Mouse (Mus musculus): ENCODE results near the gene Syndig1. TPM values are rescaled to one million over a fixed set of nuclear protein-coding genes. Genes with fewer than 3 reads are reported as not detected.

Gene Syndig1
- polyA plus RNA-seq, 1 experiment: 0.12 TPM

DNA sequence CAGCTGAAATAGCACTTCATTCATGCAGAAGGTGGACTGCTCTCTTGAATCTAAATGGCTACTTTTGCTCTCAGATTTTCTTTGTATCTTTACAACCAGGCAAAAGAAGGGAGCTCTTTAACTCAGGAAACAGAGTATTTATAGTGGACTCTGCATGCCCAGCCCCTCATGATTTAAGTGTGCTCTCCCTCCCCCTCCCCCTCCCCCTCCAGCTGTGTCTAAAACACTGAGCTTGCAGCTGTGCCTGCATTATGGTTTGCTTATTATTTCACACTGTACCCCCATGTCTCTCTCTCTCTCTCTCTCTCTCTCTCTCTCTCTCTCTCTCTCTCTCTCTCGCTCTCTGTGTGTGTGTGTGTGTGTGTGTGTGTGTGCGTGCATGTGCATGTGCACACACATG lies 168.6 kb downstream of the Syndig1 start:
- Histone ChIP-seq H3K4me1 (ENCODE audit: control insufficient read depth, insufficient read depth, low read length) (no peaks in the 10 kb centered on the region), H3K27ac (ENCODE audit: control insufficient read depth, insufficient read depth, low read depth, low read length) (no peak overlapping the region), H3K27me3 (ENCODE audit: control insufficient read depth, insufficient read depth, low read length) (no peaks in the 10 kb centered on the region), H3K36me3 (ENCODE audit: control insufficient read depth, insufficient read depth, low read length) (no peaks in the 10 kb centered on the region), H3K4me3 (ENCODE audit: control insufficient read depth, low read depth, low read length) (no peak overlapping the region)
- no peak for TF ChIP-seq POLR2A (IDR thresholded peaks at IDR 0.05; ENCODE audit: control insufficient read depth, low read depth, low read length)
- no peak for TF ChIP-seq CTCF (IDR thresholded peaks at IDR 0.05; ENCODE audit: control insufficient read depth, insufficient read depth, insufficient replicate concordance, low read depth, low read length)

DNA sequence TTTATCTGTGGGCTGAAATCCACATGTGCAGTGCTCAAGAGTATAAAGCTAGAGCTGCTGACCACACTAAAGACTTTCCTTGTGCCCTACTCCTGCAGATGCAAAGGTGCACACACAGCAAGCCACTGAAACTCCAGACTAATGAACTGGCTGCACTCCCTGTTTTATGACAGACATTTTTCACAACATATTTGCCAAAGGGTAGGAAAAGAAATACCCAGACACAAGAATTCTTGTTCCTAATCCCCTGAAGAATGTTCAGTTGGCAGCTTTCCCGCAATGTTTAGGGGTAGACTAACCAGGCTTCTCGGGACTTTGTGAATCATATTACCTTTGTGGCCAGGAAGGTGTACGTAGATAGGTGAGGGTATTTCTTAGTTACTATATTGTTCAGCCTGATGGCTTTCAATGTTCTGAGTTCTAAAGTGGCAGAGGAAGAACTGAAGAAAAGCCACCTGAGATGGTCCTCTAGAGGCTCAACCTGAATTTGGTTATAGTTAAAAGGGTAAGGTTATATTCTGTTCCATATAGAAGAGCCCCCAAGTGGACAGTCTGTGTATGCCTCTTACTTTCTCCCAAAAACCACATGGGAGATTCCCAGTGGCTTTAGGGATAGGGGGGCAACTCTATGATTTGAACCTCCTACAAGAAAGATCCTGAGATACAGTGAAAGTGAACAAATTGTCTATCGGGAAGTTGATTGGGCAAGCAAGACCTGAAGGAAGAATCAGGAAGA lies 169.5 kb downstream of the Syndig1 start:
- no peaks in the 10 kb centered on the region for H3K4me1 ChIP-seq (ENCODE audit: control insufficient read depth, insufficient read depth, low read length)
- TF ChIP-seq CTCF (IDR thresholded peaks at IDR 0.05; ENCODE audit: control insufficient read depth, insufficient read depth, insufficient replicate concordance, low read depth, low read length) (no peak), POLR2A (IDR thresholded peaks at IDR 0.05; ENCODE audit: control insufficient read depth, low read depth, low read length) (no peak)
- no peaks in the 10 kb centered on the region for H3K27me3 ChIP-seq (ENCODE audit: control insufficient read depth, insufficient read depth, low read length)
- no peaks in the 10 kb centered on the region for H3K36me3 ChIP-seq (ENCODE audit: control insufficient read depth, insufficient read depth, low read length)
- H3K27ac ChIP-seq (ENCODE audit: control insufficient read depth, insufficient read depth, low read depth, low read length): no peak overlapping the region
- no peak overlapping the region for H3K4me3 ChIP-seq (ENCODE audit: control insufficient read depth, low read depth, low read length)

DNA sequence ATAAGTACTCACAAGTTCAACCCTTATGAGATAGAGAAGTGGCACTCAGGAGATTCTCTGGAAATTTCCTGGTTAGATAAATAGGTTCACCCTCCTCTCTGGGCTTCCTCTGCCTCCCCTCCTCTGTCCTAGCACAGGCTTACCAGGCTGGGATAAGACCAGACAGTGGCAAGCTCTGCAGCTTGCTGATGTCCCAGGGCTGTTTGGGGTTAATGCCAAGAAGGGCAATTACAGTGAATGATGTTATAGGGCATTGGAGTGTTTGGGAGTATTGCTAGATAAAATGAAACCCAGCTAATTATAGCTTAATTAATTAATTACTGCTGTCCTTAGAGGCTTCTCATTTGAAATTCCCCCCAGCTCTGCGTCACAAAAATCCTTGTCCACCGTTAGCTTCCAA lies 171.6 kb downstream of the Syndig1 start:
- Histone ChIP-seq H3K4me3 (ENCODE audit: control insufficient read depth, low read depth, low read length) (no peak overlapping the region), H3K4me1 (ENCODE audit: control insufficient read depth, insufficient read depth, low read length) (no peaks in the 10 kb centered on the region), H3K27me3 (ENCODE audit: control insufficient read depth, insufficient read depth, low read length) (no peaks in the 10 kb centered on the region), H3K36me3 (ENCODE audit: control insufficient read depth, insufficient read depth, low read length) (no peaks in the 10 kb centered on the region), H3K27ac (ENCODE audit: control insufficient read depth, insufficient read depth, low read depth, low read length) (no peak overlapping the region)
- no peak for TF ChIP-seq POLR2A (IDR thresholded peaks at IDR 0.05; ENCODE audit: control insufficient read depth, low read depth, low read length)
- TF ChIP-seq CTCF (IDR thresholded peaks at IDR 0.05; ENCODE audit: control insufficient read depth, insufficient read depth, insufficient replicate concordance, low read depth, low read length): no peak

DNA sequence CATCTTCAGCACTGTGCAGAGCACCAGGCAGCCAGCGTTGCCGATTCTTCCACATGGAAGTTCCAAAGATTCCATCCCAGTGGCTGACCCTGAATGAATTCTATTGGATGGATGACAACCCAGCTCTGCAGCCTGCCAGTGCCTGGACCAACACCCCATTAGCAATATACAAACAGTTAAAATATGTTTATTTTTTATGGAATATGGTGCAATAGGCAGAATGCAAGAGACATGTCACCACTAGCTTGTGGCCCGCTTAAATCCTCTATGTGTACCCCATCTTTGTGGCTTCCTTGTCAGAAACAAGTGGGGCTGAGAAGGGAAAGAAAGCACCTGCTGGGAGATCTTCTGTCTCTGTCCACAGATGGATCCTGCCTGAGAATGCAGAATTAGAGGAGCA lies 174.5 kb downstream of the Syndig1 start:
- TF ChIP-seq CTCF (IDR thresholded peaks at IDR 0.05; ENCODE audit: control insufficient read depth, insufficient read depth, insufficient replicate concordance, low read depth, low read length): no peak
- no peak for TF ChIP-seq POLR2A (IDR thresholded peaks at IDR 0.05; ENCODE audit: control insufficient read depth, low read depth, low read length)
- H3K36me3 ChIP-seq (ENCODE audit: control insufficient read depth, insufficient read depth, low read length): no peaks in the 10 kb centered on the region
- no peaks in the 10 kb centered on the region for H3K27me3 ChIP-seq (ENCODE audit: control insufficient read depth, insufficient read depth, low read length)
- H3K27ac ChIP-seq (ENCODE audit: control insufficient read depth, insufficient read depth, low read depth, low read length): no peak overlapping the region
- no peak overlapping the region for H3K4me3 ChIP-seq (ENCODE audit: control insufficient read depth, low read depth, low read length)
- no peaks in the 10 kb centered on the region for H3K4me1 ChIP-seq (ENCODE audit: control insufficient read depth, insufficient read depth, low read length)

DNA sequence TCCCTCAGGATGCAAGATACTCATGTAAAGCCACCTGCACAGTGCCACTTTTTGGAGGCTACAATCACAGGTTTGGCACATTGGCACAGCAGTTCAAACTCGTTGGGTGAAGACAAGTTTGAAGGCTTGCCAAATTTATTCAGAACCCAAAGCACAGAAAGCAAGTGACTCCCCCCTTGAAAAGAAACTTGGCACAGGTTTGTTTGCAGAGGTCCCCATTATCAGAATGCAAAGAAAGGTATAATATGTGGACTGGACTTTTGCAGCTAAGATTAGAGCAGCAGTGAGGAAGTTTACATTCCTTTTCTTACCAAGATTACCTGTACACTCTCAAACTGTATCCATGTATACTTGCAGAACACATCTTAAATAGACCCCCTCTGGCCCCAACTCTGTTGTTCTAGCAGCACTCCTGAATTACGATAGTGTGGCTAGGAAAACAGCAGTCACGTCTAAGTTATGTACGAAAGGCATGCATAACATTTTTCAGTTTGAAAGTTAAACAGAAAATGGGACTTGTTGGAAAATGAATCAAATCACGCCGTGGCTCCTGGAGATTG lies 183.9 kb downstream of the Syndig1 start:
- H3K4me1 ChIP-seq (ENCODE audit: control insufficient read depth, insufficient read depth, low read length): no peaks in the 10 kb centered on the region
- no peak overlapping the region for H3K27ac ChIP-seq (ENCODE audit: control insufficient read depth, insufficient read depth, low read depth, low read length)
- no peaks in the 10 kb centered on the region for H3K27me3 ChIP-seq (ENCODE audit: control insufficient read depth, insufficient read depth, low read length)
- H3K36me3 ChIP-seq (ENCODE audit: control insufficient read depth, insufficient read depth, low read length): no peaks in the 10 kb centered on the region
- TF ChIP-seq CTCF (IDR thresholded peaks at IDR 0.05; ENCODE audit: control insufficient read depth, insufficient read depth, insufficient replicate concordance, low read depth, low read length) (no peak), POLR2A (IDR thresholded peaks at IDR 0.05; ENCODE audit: control insufficient read depth, low read depth, low read length) (no peak)
- no peak overlapping the region for H3K4me3 ChIP-seq (ENCODE audit: control insufficient read depth, low read depth, low read length)

DNA sequence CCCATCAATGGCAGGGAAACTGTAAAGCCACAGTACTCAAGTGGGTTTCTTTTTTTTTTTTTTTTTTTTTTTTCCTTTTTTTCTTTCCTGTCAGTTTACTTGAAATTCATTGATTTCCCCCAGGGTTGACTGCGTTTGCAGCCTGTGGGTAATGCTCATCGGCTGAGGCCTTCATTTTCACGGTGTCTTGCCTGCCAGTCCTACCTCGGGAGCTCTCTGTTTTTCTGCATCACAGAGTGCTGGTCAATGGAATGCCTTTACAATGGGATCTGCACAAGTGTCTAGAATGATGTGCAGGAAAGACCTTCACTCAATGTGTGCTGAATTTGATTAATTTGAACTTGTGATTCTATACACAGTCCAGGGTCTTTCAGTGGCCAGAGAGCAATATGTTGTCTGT lies 184.8 kb downstream of the Syndig1 start:
- H3K27me3 ChIP-seq (ENCODE audit: control insufficient read depth, insufficient read depth, low read length): no peaks in the 10 kb centered on the region
- TF ChIP-seq POLR2A (IDR thresholded peaks at IDR 0.05; ENCODE audit: control insufficient read depth, low read depth, low read length) (no peak), CTCF (IDR thresholded peaks at IDR 0.05; ENCODE audit: control insufficient read depth, insufficient read depth, insufficient replicate concordance, low read depth, low read length) (no peak)
- H3K4me3 ChIP-seq (ENCODE audit: control insufficient read depth, low read depth, low read length): no peak overlapping the region
- no peaks in the 10 kb centered on the region for H3K4me1 ChIP-seq (ENCODE audit: control insufficient read depth, insufficient read depth, low read length)
- no peaks in the 10 kb centered on the region for H3K36me3 ChIP-seq (ENCODE audit: control insufficient read depth, insufficient read depth, low read length)
- no peak overlapping the region for H3K27ac ChIP-seq (ENCODE audit: control insufficient read depth, insufficient read depth, low read depth, low read length)

DNA sequence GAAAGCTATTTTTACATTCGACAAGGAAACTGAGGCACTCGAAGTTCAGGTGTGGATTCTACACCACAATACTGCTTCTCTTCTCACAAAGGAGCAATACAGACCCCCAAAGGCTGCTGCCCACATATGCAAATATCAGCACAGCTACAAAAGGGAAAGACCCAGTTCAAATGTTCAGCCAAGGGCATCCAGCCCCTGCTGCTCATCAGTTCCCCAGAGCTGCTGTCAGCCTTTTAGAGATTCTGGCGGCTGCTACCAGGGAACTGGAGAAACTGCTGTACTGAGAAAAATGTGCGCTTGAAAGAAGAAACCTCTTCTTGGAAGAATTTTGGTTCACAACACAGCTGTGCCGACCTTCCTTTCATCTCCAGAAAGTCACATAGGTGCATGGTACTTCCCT lies 187.3 kb downstream of the Syndig1 start:
- no peaks in the 10 kb centered on the region for H3K36me3 ChIP-seq (ENCODE audit: control insufficient read depth, insufficient read depth, low read length)
- no peak overlapping the region for H3K27ac ChIP-seq (ENCODE audit: control insufficient read depth, insufficient read depth, low read depth, low read length)
- TF ChIP-seq CTCF (IDR thresholded peaks at IDR 0.05; ENCODE audit: control insufficient read depth, insufficient read depth, insufficient replicate concordance, low read depth, low read length): no peak
- TF ChIP-seq POLR2A (IDR thresholded peaks at IDR 0.05; ENCODE audit: control insufficient read depth, low read depth, low read length): no peak
- no peaks in the 10 kb centered on the region for H3K27me3 ChIP-seq (ENCODE audit: control insufficient read depth, insufficient read depth, low read length)
- no peak overlapping the region for H3K4me3 ChIP-seq (ENCODE audit: control insufficient read depth, low read depth, low read length)
- H3K4me1 ChIP-seq (ENCODE audit: control insufficient read depth, insufficient read depth, low read length): no peaks in the 10 kb centered on the region

Data from testis, adult 2 months (tissue).